Mouse (Mus musculus): Measurements from ENCODE around the gene Fzd4.

The Fzd4 gene

DNA sequence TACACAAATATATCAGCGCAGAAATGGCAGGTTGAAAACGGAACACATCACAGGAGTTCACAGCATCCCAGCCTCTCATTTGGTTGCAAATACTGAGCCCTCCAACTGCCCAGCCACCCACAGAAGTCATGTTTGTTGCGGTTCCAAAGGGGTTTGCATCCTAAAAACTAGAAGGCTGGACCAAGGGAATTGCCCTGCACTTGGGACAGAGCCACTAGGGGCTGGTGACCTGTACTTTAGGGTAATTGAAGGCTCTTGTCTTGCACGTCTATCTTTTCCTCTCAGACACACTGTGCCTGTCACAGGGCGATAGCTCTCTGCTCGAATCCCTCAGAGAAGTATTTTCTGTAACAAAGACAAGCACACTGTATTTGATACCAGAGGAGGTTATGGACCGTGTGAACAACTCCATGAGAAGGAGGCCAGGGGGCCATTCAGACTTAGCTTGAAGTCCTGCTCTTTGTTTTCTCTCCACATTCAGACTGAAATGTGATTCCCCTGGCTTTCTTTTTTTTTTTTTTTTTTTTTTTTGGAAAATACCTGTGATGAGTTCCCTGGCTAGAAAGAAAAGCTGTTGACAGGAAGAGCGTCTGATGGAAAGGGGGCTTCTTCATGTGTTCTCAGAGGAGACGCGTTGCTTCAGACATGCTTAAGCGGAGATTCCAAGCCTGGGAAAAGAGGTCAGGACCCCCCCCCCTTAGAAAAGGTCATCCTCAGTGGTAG lies 2.9 kb upstream of the Fzd4 start:
- in situ Hi-C loops (cut with MboI, MseI): loop anchor here (10.0 kb wide), 1 partner anchor 1054 kb away; the partner anchor contains the start of gene Tmem126a

DNA sequence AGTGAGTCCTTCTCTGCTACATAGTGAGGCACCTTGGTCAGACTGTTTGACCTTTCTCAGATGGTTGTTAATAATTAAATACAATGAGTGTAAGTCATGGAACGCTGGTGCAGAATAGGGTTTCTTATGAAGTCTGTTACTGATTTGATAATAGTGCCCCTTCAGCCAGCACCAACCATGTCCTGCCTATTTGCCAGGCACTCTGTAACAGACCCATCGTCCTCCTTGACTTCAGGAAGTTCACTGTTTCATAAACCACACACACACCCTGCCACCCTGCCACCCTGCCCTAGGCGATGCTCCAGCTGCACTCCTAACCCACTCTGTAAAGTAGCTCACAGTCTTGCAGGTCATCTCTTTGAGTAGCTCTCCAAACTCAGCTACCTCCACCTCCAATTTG lies 2.2 kb upstream of the Fzd4 start:
- in situ Hi-C loops (cut with MboI, MseI): loop anchor here (10.0 kb wide), 1 partner anchor 1053 kb away; the partner anchor contains the start of gene Tmem126a

DNA sequence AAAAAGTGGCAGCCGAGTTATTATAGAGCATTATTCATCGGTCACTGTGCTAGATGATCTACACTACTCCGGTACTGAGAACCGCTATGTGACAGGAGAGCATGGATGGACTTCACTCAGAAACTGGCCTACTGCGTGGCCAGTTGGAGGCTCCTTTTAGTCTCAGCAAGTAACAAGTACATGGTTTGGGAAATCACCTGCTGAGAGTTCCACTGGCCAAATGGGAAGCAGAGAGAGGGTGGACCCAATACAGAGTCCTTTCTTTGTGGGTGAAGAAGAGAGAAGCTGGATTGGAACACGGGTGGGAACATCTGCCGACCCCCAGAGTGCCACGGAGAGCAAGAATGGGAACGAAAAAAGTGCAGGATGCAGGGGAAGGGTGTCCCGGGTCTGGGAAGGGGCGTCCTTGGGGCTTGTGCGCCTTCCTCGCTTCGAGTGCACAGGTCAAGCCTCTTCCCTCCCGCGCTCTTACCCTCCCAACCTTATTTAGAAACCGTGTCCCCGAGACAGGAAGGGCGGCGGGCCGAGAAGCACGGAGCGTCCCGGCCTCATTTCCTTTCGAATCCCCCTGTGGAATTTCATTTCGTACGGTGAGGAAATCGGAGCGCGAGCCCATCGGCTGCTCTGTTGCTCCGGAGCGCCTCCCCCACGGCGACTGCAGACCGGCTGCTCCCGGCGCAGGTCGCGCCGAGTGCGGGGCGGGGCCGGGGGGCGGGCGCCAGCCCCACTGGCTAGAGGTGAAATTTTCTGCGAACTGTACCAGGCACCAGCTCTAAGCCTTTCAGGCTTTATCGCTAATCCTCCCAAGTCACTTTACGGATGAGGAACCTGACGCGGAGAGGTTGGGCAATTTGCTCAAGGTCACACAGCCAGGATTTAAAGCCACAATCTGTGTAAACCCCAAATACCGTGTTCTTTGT lies 842 bp upstream of the Fzd4 start:
- in situ Hi-C loops (cut with MboI, MseI): loop anchor here (10.0 kb wide), 1 partner anchor 1051 kb away; the partner anchor contains the start of gene Tmem126a

DNA sequence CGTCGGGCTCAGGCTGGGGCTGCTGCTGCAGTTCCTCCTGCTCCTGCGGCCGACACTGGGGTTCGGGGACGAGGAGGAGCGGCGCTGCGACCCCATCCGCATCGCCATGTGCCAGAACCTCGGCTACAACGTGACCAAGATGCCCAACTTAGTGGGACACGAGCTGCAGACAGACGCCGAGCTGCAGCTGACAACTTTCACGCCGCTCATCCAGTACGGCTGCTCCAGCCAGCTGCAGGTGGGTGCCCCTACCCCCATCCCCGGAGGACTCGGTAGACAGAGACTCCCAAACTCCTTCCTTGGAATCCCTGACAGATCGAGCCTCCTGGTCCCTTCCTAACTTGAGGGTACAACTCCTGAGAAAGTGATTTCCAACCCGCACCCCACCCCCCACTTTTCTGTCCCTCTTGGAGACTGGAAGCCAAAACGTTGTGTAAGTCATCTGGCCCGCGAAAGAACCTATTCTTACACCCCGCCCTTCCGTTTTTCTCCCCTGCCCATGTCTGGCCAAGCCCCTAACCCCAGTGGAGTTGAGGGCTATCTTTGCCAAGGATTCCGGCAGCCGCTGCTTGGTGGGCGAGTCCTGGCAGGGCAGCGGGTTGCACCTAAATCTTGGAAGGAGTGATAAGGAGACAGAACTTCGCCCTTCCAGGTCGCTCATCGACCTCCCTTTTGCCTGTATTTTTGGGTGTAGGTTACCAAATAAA lies 732 bp downstream of the Fzd4 start:
- in situ Hi-C loops (cut with MboI, MseI): loop anchor here (5.0 to 10.0 kb wide), 2 partner anchors 68 to 1050 kb away; partner anchors contain the start of gene Tmem126a

DNA sequence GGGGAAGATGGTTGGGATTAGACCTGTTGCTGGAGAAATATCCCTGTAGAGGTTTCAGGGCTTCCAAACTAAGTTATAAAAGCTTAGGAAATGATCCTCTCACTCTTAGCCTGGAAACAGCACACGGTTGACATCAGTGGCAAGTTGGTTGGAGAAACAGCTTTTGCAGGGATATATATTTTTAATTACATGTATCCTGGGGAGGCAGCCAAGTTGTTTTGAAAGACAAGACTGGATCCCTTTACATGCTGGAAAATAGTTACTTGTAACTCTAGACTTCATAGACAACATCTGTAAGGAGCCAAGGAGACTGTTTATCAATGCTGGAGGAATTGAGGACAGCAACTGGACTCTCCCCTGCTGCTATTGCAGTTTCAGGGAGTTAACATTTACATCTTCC lies 1.9 kb downstream of the Fzd4 start:
- in situ Hi-C loops (cut with MboI, MseI): loop anchor here (5.0 to 10.0 kb wide), 2 partner anchors 69 to 1049 kb away; partner anchors contain the start of gene Tmem126a

DNA sequence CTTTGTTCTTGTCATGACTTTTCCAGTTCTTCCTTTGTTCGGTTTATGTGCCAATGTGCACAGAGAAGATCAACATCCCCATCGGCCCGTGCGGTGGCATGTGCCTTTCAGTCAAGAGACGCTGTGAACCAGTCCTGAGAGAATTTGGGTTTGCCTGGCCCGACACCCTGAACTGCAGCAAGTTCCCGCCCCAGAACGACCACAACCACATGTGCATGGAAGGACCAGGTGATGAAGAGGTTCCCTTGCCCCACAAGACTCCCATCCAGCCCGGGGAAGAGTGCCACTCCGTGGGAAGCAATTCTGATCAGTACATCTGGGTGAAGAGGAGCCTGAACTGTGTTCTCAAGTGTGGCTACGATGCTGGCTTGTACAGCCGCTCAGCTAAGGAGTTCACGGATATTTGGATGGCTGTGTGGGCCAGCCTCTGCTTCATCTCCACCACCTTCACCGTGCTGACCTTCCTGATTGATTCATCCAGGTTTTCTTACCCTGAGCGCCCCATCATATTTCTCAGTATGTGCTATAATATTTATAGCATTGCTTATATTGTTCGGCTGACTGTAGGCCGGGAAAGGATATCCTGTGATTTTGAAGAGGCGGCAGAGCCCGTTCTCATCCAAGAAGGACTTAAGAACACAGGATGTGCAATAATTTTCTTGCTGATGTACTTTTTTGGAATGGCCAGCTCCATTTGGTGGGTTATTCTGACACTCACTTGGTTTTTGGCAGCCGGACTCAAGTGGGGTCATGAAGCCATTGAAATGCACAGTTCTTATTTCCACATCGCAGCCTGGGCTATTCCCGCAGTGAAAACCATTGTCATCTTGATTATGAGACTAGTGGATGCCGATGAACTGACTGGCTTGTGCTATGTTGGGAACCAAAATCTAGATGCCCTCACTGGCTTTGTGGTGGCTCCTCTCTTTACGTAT lies 3.1 kb downstream of the Fzd4 start:
- in situ Hi-C loops (cut with MboI, MseI): loop anchor here (5.0 to 10.0 kb wide), 2 partner anchors 70 to 1048 kb away; partner anchors contain the start of gene Tmem126a

DNA sequence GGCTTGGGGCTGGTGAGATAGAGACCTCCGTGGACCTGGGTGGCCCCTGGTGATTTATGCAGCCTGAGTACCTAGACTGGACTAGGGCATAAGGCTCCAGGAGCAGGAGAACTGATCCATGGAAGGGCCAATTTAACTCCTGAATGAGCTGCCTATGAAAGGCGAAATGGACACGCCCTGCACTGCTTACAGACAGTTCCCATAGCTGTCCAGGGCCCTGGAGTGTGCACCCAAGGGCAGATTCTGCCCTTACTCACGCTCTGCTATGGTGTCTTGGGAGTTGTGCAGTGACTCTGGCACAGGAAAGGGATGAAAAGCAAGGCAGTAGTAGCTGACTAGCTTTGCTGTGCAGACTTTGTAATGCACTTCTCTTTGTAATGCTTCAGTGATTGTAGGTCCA lies 6.1 kb downstream of the Fzd4 start:
- in situ Hi-C loops (cut with MboI, MseI): loop anchor here (5.0 kb wide), 1 partner anchor 228 kb away; no protein-coding TSS in a partner anchor

DNA sequence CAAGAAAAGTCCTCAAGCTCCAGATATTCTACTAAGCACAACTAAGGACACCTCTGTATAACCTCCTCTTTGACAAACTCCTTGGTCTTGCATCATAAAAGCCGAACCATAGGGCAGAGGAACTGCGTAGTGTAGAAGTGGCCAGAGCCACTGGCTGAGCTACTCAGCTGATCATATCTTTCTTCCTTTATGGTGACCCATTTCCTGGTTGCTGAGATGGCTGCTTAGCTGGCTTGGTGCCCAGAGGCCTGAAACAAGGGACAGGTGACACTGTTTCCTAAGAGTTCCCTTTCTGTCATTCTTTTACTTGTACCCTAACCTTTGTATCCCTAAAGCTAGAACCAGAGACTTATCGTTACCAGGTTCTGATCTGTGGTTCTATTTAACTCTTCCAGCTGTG lies 7.2 kb downstream of the Fzd4 start:
- in situ Hi-C loops (cut with MboI, MseI): loop anchor here (5.0 kb wide), 1 partner anchor 229 kb away; no protein-coding TSS in a partner anchor

DNA sequence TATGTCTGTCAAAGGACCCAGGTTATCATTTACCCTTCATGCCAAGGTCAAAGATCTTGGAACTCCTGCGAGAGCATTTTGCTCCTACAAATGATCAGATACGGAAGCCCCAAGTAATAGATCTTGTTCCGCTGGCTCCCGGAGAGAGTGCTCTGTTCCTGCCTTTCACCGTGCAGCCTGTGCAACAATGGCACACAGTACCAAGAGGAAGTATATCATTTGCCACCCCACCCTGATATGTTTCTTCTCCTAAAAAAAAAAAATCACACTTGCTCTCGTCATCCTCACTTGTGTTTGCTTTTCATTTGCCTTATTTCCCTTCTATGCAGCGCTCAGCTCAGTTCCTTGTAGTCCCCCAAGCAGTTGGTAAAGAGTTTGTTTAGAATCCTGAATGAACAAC lies 7.9 kb downstream of the Fzd4 start:
- in situ Hi-C loops (cut with MboI, MseI): loop anchor here (5.0 kb wide), 1 partner anchor 230 kb away; no protein-coding TSS in a partner anchor

DNA sequence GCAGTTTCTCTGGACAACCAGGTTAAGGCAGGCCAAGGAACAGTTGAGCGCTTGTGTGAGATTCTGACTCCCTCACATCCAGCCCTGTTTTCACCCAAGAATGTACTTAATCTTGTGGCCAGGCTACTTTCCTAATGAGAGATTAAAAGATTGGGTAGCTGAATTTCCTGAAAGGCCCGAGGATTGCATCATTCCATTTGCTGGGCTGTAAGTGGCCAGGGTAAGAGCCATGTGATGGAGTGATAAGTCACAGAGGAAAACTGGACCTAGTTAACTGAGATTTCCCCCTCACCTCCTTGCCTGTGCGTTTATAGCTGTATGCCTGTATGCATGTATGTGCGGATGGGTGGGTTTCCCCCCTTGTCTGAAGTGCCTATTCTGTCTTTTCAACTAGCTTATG lies 11.9 kb downstream of the Fzd4 start:
- in situ Hi-C loops (cut with MboI, MseI): no loop called here

DNA sequence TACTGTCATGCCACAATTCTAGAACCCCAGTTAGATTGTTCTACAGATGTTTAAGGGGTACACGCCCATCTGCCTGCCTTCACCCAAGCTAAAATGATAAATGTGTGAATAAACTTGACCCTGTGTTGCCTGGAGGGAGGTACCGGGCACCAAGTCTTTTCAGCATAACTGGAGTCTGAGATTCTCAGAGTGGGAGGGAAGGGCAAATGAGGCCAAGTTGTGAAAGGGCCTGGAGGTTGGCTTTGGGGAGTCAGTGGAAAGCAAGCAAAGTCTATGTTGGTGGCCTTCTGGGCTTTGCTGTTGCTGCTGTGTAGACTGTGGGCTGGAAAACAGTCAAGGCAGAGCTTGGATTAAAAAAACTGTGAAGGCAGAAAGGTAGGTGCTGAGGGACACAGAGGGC lies 13.6 kb downstream of the Fzd4 start:
- in situ Hi-C loops (cut with MboI, MseI): no loop called here

DNA sequence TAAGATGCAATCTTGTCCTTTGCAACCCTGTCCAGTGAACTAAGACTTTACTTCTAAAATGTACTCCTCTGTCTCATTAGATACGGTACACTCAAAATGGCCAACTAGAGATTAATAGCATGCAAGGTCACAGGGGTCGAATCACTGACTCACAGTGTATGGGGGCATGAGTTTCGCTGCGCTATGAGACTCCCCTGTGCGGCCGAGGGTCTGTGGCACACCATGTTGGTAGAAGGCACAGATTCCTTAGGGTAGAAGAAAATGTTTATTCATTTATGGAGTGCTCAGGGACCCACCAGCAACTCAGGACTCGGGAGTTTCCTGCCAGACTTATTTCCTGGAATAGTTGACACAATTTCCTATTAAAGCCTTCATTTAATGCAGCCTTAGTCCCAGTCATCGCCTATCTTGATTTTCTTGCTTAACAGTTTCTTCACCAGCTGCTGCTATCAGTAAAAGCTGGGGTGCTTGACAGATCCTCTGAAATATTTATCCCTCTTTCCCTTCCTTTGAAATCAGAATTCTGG lies 14.0 kb downstream of the Fzd4 start:
- in situ Hi-C loops (cut with MboI, MseI): no loop called here

DNA sequence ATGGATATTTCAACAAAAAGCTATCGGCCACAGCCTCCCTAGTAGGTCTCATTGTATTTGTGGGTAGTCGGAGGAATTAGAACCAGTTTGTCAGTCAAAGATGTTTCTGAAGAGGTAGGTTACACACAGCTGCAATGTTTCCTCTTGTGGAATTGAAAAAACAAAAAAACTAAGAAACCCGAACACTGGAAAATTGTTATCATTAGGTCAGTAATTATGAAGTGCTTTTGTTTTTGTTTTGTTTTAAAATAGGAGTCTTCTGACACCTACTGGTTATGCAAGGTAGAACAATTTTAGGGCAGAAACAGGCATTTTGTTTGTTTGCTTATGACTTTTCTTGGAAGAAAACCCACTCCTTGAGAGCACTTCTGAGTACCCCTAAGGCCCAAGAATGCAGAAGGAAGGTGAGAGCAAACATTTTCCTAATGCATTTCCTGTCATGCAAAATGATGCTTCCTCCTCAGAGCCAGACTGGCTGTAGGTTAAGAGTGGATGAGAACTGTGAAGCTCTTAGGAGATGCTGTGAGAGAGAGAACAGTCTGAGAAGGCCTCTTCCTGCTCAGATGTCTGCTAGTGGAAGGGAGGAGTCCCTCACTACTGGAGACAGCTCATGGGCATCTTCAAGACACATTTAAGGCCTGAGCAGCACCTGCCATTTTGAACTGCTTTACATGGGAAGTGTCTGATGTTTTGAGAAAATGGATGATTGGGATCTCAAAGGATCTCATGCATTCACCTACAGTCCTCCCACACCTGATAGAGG lies 14.9 kb downstream of the Fzd4 start:
- in situ Hi-C loops (cut with MboI, MseI): no loop called here

DNA sequence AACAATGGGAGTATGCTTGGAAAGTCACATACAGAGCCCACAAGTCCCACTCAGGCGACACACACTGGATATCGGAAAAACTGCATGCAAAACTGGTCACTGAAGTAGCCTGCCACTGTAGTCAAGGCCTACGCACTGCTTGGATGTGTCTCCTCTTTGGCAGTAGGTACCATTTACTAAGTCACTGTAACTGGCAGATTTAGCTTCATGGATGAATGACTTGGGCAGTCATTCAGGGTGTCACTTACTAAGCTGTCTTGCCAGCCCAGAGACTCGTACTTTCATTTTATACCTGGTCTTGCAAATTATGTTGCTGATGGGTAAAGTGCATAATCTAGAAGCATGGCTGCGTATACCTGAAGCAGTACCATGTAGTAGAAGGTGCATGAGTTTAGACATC lies 17.1 kb downstream of the Fzd4 start:
- in situ Hi-C loops (cut with MboI, MseI): no loop called here

DNA sequence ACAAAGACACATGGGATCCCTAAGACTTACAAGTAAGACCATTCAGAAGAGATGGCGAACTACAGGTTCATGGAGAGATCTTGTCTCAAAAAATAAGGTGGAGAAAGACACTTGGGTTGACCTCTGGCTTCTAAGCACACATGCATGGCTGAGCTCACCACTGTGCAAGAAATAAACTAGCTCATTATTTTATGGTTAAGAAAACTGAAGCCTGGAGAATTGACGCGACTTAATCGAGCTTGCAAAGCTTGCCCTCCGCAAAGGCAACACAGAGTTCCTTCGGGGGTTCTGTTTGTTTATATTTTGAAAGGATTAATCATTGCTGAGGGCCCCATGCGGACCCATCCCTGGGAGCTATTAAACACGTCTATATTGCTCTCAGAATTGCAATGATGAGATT lies 18.5 kb downstream of the Fzd4 start:
- in situ Hi-C loops (cut with MboI, MseI): no loop called here

DNA sequence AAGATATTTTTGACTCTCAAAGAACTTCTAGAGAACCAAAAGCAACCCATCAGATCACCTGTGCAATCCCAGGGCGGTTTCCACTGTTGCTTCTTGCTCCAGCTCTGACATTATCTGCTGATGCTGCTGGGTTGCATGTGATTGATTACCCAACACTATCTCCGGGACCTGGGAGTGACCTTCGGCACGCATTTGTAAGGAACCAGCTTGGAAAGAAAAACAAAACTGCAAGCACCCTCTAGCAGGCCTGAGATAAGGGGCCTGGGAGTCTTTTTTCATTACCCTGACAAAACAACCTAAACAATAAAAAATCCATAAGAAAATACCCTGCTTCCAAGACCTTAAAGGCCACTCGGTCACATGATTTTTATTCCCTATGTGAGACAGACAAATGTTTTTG lies 19.0 kb downstream of the Fzd4 start:
- in situ Hi-C loops (cut with MboI, MseI): no loop called here

DNA sequence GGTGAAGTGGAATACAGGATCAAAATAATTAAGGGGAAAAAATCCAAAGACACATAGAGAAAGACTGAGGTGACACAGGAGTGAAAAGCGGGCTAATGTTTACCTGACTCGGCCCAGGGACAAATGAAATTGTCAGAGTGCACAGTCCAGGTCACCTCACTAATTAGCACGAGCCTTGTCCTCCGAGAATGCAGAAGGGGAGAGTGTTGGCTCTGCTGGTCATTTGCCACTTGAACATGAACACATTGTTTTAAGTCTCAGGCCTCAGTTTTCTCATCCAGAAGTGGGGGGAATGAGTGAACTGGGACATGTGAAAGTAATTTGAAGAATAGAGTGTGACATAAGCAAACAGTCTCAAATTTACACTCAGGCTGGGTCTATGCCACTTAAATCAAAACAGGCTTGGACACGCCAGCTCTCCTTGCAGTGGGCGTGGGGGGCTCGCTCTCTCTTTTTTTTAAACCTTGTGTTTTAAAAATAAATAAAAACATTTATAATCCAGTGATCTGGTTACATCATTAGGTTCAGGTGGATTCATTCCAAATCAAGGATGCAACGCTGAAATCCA lies 19.6 kb downstream of the Fzd4 start:
- in situ Hi-C loops (cut with MboI, MseI): no loop called here

DNA sequence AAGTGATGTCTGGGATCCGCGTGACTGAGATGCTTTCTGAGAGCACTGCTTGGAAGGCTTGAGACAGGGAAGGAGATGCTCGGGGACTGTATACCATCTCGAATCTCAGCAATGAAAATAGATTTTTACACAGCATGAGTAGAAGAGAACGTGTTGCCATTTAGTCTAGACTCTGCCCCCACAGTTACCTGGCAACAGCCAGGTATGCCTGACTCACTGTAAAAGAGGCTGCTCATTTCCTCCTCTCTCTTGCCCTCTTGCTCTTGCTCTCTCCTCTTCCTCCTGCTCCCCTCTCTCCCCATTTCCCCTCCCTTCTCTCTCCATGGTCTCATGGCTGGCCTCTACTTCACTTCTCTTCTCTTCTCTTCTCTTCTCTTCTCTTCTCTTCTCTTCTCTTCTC lies 20.5 kb downstream of the Fzd4 start:
- in situ Hi-C loops (cut with MboI, MseI): no loop called here
